Mouse (Mus musculus) megakaryocyte, adult 5-6 weeks (primary cell): Measurements from ENCODE around the gene Itfg1. TPM values are rescaled to one million over a fixed set of nuclear protein-coding genes. Genes with fewer than 3 reads are reported as not detected.
A peak's percentile ranks its signal among the peaks of the same experiment; 100 is the strongest.

Source experiments
- ATAC-seq: 2 replicates; pipeline ENCODE4 v1.8.0; 2016; ENCODE audit warnings: mild to moderate bottlenecking, inconsistent platforms; ENCODE audit not compliant: poor library complexity, severe bottlenecking
- total RNA-seq, 2 experiments: library from RNA; stranded (forward) in 1 of 2; stranded (reverse) in 1 of 2; fragments of 153-499, 151-499 nt in 1 of 2; fragments of 221-1000, 200-1000 nt in 1 of 2; gene quantifications; 2 replicates each; pipeline versions ENCODE4 v1.2.3 to v1.2.4; 2015 to 2017

Itfg1 gene
- total RNA-seq, 2 experiments from 2014 or later, result 36.2 to 50.6 TPM

DNA sequence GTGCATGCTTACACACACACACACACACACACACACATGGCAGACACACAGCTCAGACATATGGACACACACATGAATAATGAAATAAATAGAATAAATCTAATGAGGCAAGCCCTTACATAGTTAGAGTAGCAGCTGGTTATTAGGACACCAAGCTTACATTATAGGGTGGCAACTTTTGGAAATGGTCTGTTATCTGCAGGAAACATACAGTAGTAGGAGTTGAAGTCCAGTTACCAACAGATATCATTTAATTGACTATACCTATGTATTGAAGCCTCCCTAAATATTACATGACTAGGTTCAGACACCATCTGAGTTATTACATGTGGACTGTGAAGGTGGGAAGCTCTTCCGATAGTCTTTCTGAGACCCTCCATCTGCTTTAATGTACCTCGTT lies 95.7 kb downstream of the Itfg1 start:
- ATAC-seq, result no peak

DNA sequence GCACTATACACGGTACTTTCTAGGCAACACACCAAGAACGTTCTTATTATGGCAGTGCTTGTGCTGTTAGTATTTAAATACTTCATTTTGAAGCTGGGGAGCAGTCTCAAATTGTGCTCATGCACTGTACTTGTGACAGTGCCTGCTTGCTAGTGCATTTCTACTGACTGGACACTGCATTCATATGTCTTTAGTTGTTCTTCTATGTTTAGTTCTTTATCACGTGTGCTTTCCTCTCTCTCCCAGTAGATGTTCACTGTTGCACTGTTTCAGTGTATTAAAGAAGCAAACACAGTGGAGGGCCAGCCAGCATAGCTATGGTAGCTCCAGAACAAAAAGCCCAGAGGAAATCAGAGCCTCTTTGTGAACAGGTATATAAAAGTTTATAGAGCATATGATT lies 110.2 kb downstream of the Itfg1 start:
- no peak for ATAC-seq

DNA sequence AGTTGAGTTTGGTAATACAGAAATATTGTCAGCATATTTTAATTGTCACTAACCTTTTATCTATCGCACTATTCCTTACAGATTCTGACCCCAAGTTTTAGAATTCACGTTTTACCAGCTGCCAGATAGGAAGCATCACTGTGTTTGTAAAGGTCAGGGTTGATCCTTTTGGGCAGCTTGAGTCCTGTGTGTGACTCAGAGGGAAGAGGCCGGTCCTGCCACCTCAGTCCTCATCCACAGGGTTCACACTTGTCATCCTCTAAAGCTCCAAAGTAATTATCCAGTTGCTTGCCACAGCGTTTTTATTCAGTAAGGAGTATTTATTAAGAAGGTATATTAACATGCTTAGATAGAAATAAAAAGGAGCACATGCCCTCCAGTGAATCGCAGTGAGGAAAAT lies 123.5 kb downstream of the Itfg1 start:
- ATAC-seq, result no peak

DNA sequence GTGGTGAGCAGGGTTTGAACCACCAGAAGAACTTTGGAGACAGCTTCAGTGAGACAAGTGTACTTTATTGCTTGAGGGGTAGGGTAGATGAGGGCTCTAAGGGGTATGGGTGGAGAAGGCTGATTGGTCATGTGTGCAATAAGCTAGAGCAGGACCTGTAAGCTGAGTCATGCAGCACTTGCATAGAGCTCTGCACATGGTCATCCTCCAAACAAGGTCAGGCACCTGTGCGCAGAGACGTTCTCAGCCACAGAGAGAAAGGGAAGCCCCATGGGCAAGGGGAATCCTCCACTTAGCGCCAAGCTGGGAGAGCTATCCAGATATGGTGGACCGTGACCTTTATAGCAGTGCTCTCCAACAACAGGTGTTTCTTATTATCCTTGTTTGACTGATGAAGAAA lies 124.0 kb downstream of the Itfg1 start:
- no peak for ATAC-seq

DNA sequence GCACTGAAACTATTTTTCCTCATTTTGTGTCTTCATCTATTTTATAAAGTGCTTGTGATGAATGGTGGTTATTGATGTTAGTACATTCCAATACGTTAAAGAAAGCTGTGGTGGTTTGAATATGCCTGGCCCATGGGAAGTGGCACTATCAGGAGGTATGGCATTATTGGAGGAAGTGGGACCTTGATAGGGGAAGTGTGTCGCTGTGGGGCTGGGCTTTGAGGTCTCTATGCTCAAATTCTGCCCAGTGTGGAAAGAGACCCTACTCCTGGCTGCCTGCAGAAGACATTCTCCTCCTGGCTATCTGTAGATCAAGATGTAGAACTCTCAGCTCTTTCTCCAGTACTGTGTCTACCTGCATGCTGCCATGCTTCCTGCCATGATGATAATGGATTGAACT lies 133.7 kb downstream of the Itfg1 start:
- peak; percentile 67 for ATAC-seq

DNA sequence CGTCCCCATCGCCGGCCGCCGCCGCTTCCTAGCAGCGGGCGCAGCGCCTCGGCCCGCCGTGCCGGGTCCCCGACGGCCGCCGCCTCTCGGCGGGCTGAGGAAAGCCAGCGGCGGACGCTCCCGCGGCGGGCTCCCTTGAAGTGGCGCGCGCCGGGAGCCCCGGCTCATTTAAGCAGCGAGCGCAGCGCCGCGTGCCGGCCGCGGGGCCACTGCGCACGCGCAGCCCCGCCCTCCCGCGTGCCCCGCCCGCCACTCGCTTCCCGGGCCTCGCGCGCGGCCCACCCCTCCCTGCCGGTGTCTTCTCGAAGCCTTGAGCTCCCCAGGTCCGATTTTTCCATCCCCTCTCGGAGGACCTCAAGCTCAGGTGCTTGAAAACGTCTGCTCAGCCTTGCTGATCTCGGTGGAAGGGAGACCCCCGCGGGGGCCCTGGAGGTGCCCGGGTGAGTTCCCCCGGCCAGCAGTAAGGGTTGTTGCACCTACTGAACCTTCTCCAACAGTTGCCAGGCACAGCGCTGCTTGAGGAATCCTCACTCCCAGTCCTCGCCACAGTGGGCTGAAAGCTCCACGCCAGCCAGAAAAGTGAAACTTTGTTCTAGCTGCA lies 139.9 kb downstream of the Itfg1 start, which contains the start of gene Neto2:
Neto2 (minus strand) TSS at position 174 of the 601 bp plus-strand sequence.
- ATAC-seq, result peak; percentile 65

DNA sequence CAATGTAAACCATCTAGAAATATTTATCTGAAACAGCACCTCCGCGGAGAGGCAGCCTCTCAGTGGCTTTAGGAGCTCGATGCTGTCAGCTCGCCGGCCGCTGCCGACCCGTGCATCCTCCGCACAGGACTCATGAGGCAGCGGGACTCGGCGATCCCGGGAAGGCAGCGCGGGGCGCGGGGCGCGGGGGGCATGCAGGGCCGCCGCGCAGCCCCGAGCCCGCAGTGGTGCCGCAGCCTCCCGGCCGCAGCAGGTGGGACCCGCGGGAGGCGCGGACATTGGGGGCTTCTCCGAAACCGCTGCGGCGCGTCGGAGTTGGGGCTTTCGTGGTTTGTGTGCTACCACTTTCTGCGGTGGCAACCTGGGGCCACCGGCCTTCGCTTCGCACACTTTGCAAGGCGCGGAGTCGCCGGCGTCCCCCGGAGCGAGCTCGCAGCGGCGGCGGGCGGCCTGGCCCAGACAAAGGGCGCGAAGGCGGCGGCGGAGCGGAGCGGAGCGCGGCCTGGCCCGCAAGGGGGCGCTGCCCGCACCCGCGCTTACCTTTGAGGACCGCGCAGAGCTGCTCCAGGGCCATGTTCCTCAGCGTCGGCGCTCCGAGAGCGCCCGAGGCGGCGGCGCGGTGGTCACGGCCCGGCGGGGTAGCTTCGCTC lies 140.5 kb downstream of the Itfg1 start:
- ATAC-seq, result peak; percentile 57

DNA sequence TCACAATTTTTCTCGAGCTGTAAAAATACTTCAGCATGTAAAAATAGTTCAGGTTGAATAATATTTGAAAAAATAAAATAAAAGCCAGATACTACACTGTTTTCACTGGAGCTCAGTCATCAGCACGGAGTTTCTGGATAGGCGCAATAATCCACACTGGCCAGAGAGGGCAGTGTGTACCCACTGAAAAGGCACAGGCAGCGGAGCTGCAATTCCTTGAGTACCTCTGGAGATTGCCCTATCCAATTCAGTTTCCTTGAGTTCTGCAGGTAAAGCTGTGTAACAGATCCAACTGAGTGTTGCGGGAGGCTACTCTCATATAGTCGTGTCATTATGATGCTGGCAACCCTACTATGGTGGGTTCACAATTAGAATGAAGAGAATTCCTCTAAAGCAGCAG lies 141.7 kb downstream of the Itfg1 start:
- peak; percentile 86 for ATAC-seq

Other genes with a start within 250 kb of the Itfg1 start
- 4.0 TPM in 2 replicates for gene Neto2, start 140.0 kb downstream of the Itfg1 start, total RNA-seq (2015)
- 2.2 and 4.7 TPM in 2 replicates for gene Neto2, start 140.0 kb downstream of the Itfg1 start, total RNA-seq (2017)
- gene Phkb, start within 50 bp of the Itfg1 start, total RNA-seq (2015), result 26.1 and 38.3 TPM in 2 replicates
- gene Phkb, start within 50 bp of the Itfg1 start, total RNA-seq (2017), result 13.5 and 19.1 TPM in 2 replicates